Mouse (Mus musculus) myocyte (in vitro differentiated cells): ENCODE measurements around the gene Itih4.

Experiments
- E2F4 ChIP-seq: IDR thresholded peaks from one replicate; pipeline ENCODE4 v1.6.1; 2011; ENCODE audit warnings: mild to moderate bottlenecking, control low read depth, moderate library complexity; ENCODE audit not compliant: insufficient read depth
- MAX ChIP-seq: IDR thresholded peaks from one replicate; pipeline ENCODE4 v1.6.1; 2011; ENCODE audit warnings: low read depth, mild to moderate bottlenecking, control low read depth
- MYOD1 ChIP-seq, 3 experiments: IDR thresholded peaks; one replicate each; pipeline ENCODE4 v1.6.1; 2011; ENCODE audit warnings: control low read depth in 2 of 3, low read depth in 2 of 3, mild to moderate bottlenecking in 2 of 3, moderate library complexity in 1 of 3; ENCODE audit not compliant: insufficient read length in 2 of 3, control insufficient read depth in 1 of 3
- MYOG ChIP-seq, 3 experiments: IDR thresholded peaks; one replicate each; pipeline ENCODE4 v1.6.1; 2011; ENCODE audit warnings: control low read depth in 2 of 3, low read depth in 2 of 3, mild to moderate bottlenecking in 2 of 3; ENCODE audit not compliant: insufficient read length in 2 of 3, control insufficient read depth in 1 of 3, insufficient read depth in 1 of 3
- POLR2A ChIP-seq: IDR thresholded peaks from one replicate; pipeline ENCODE4 v1.6.1; 2011; ENCODE audit warnings: low read depth, mild to moderate bottlenecking, control low read depth, moderate library complexity; ENCODE audit not compliant: insufficient read length
- POLR2AphosphoS2 ChIP-seq: IDR thresholded peaks from one replicate; pipeline ENCODE4 v1.6.1; 2011; ENCODE audit warnings: low read depth, control low read depth; ENCODE audit not compliant: insufficient read length
- SRF ChIP-seq: IDR thresholded peaks from one replicate; pipeline ENCODE4 v1.6.1; 2011; ENCODE audit warnings: low read depth; ENCODE audit not compliant: control insufficient read depth, insufficient read length
- TCF12 ChIP-seq: IDR thresholded peaks from one replicate; pipeline ENCODE4 v1.6.1; 2011; ENCODE audit warnings: mild to moderate bottlenecking, control low read depth; ENCODE audit not compliant: poor library complexity, insufficient read depth, severe bottlenecking
- TCF3 ChIP-seq: IDR thresholded peaks from one replicate; pipeline ENCODE4 v1.6.1; 2011; ENCODE audit warnings: low read depth, control low read depth; ENCODE audit not compliant: insufficient read length
- USF1 ChIP-seq: IDR thresholded peaks from one replicate; pipeline ENCODE4 v1.6.1; 2011; ENCODE audit warnings: low read depth, mild to moderate bottlenecking, control low read depth, moderate library complexity

GRCm38 (mm10) chr14:30906001-30906400, 19.7 kb downstream of the Itih4 start:
- TF ChIP-seq POLR2AphosphoS2 (no peak), POLR2A (no peak), MAX (no peak), MYOG (IDR thresholded peaks at IDR 0.05; ENCODE audit: control insufficient read depth in 1 of 3, insufficient read depth in 1 of 3, insufficient read length in 2 of 3, low read depth in 2 of 3) (no peak), MYOD1 (IDR thresholded peaks at IDR 0.05; ENCODE audit: control insufficient read depth in 1 of 3, insufficient read length in 2 of 3, low read depth in 2 of 3) (no peak), USF1 (no peak), E2F4 (no peak), SRF (no peak), TCF3 (no peak), TCF12 (no peak)
